Mouse (Mus musculus) heart, embryonic 16.5 days (tissue): ENCODE measurements around the gene Dnajc7. TPM values are rescaled to one million over a fixed set of nuclear protein-coding genes. Genes with fewer than 3 reads are reported as not detected.
"Not testable (repeated sequence)": the region's sequence is repeated elsewhere in the genome, so short reads cannot be mapped to it uniquely, and the experiment has no call there.

ENCODE experiments used
- ATAC-seq: fragments of 200-750 bp; cut with Nextera tagmentation; replicated peaks from 2 replicates; pipeline ENCODE4 v1.8.0; 2017; ENCODE audit warnings: moderate number of reproducible peaks; ENCODE audit not compliant: insufficient read depth, low FRiP score; ENCODE audit errors: extremely low read depth
- H3K27ac ChIP-seq: fragments of 300-500 bp; sonication (generic); 2 replicates; pipeline ENCODE4 v1.5.1; 2014; ENCODE audit warnings: mild to moderate bottlenecking, low read length, control low read depth, moderate library complexity
- H3K27me3 ChIP-seq: fragments of 300-500 bp; sonication (generic); 2 replicates; pipeline ENCODE4 v1.6.1; 2014; ENCODE audit warnings: low read length, mixed read lengths; ENCODE audit not compliant: control insufficient read depth, insufficient read depth
- H3K36me3 ChIP-seq: fragments of 300-500 bp; sonication (generic); 2 replicates; pipeline ENCODE4 v1.6.1; 2014; ENCODE audit not compliant: control insufficient read depth, insufficient read depth
- H3K4me1 ChIP-seq: fragments of 300-500 bp; sonication (generic); 2 replicates; pipeline ENCODE4 v1.6.1; 2014; ENCODE audit warnings: low read length, mixed read lengths; ENCODE audit not compliant: control insufficient read depth, insufficient read depth
- H3K4me2 ChIP-seq: fragments of 300-500 bp; sonication (generic); 2 replicates; pipeline ENCODE4 v1.6.1; 2014; ENCODE audit warnings: low read depth, mild to moderate bottlenecking, control low read depth, low read length
- H3K4me3 ChIP-seq: fragments of 300-500 bp; sonication (generic); 2 replicates; pipeline ENCODE4 v1.5.1; 2014; ENCODE audit warnings: mild to moderate bottlenecking, control low read depth, low read length
- H3K9ac ChIP-seq: fragments of 300-500 bp; sonication (generic); 2 replicates; pipeline ENCODE4 v1.6.1; 2014; ENCODE audit warnings: low read length, control low read depth
- H3K9me3 ChIP-seq: fragments of 300-500 bp; sonication (generic); replicated peaks from 2 replicates; pipeline ENCODE4 v1.6.1; 2016; ENCODE audit warnings: low read length; ENCODE audit not compliant: control insufficient read depth
- WGBS: fragments of 180-500 bp; shearing (Covaris S2); extraction: QIAGEN DNeasy Blood & Tissue Kit; methylation state at CpG from one replicate; pipeline ENCODE4 v1.1.7; 2014; 5-methylcytosine and 5-hydroxymethylcytosine counted together
- polyA plus RNA-seq: library from polyadenylated mRNA; unstranded; fragments of >200 nt; fragmentation: Nextera tagmentation; extraction: Ambion mirVana; gene quantifications from 2 replicates; pipeline ENCODE4 v1.2.1, GENCODE M21; 2015

The Dnajc7 gene
- polyA plus RNA-seq, 1 experiment from 2014 or later = 228 TPM

DNA sequence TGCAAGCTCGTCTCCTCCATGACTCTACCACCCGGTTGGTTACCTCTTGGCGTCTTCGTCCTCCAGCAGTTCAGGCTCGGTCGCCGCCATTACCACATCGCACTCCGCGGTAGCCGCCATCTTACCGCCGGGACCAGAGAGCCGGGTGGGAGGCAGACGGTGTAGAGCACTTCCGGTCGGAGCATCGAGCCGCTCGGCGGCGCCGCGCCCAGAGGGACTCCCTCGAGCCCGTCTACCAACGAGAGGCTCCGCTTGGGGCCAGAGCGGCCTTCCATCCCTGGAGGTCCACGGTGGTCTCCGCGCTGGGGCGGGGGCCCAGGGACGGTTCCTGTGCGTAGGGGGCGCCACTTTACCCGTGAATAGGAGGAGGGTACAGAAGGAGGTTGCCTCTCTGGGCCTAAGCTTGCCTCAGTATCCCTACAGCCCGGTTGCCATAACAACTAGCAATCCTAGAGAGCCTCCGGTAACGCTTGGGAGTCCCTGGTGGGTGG, 438 bp downstream of the Dnajc7 start:
- Histone ChIP-seq H3K27me3 (no peaks in the 10 kb centered on the region), H3K4me2 (peak overlapping the region; percentile 97), H3K27ac (peak overlapping the region; percentile 94), H3K4me3 (peak overlapping the region; percentile 83), H3K36me3 (peaks cover 3% of the 10 kb centered on the region; the same call in 1 of the 2 replicates), H3K9ac (peak overlapping the region; percentile 90), H3K9me3 (no peaks in the 10 kb centered on the region), H3K4me1 (peaks cover 28% of the 10 kb centered on the region)
- under 1% methylated on average over 40 of the region's 40 CpGs for WGBS
- ATAC-seq = peak; percentile 92

DNA sequence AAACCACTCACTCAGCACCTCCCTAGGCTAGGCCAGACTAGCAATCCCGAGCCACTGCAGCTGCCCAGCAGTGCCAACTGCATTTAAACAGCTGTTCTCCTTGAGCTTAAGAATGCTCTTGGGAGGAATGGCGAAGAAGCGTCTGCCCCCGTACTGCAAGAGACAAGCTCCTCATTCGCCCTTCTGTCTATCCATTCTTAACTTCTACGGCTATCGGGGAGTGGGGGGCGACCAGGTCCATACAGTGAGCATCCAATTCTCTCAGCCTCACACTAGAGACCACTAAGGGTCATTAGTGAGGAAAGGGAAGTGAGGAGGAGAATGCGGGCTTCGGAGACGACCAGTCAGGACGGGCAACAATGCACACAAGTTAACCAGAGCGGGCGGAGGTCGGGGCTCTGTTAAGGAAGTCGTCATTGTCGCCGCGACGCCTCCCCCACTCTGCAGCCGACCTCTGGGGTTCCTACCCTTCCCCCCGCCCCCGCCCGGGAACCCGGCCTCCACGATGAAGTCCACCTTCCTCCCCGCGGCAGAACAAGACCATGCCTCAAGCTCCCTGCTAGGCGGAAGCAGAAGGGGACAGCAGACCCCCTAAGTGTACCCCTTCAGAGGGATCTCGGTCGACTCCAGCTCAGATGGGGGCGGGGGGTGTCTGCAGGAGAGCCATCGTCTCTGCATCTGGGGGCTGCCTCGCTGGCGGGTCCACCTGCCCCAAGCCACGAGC, 1.0 kb downstream of the Dnajc7 start, which contains the start of gene Nkiras2:
Gene Nkiras2, plus strand, starts transcription at position 484 of the 724 bp plus-strand sequence.
- WGBS = under 1% methylated on average over 36 of the region's 36 CpGs
- H3K36me3 ChIP-seq = no peaks in the 10 kb centered on the region

DNA sequence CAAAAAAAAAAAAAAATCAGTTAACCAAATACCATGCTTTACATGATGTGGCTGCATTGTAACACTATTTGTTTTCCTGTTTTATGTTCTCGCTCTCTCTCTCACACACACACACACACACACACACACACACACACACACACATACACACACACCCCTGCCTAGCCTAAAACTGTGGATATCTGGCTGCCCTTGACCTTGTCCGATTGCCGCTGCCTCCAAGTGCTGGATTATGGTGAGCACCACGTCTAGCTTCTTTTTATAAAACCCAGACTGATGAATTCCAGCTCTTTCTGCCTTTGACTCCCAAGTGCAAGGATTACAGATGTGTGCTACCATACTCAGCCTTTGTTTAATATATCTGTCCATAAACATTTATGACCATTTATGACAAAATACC, 2.5 kb downstream of the Dnajc7 start:
- Histone ChIP-seq H3K27me3 (no peaks in the 10 kb centered on the region), H3K9me3 (no peaks in the 10 kb centered on the region), H3K27ac (peak overlapping the region; percentile 51), H3K4me3 (peak overlapping the region; percentile 83; the same call in 1 of the 2 replicates), H3K4me2 (peak overlapping the region; percentile 88), H3K4me1 (peaks cover 18% of the 10 kb centered on the region), H3K36me3 (no peaks in the 10 kb centered on the region), H3K9ac (peak overlapping the region; percentile 90)
- no peak for ATAC-seq
- 65% methylated on average over 4 of the region's 4 CpGs for WGBS

More for the DNA sequence above, 1.0 kb downstream of the Dnajc7 start, which contains the start of gene Nkiras2:
- Histone ChIP-seq H3K27ac (peak within 1 kb of the TSS; percentile 94), H3K4me3 (peak within 1 kb of the TSS; percentile 83), H3K4me2 (peak within 1 kb of the TSS; percentile 97), H3K9me3 (no peaks in the 10 kb centered on the region), H3K9ac (peak within 1 kb of the TSS; percentile 90), H3K4me1 (peaks cover 23% of the 10 kb centered on the region), H3K27me3 (no peaks in the 10 kb centered on the region)
- ATAC-seq = peak; percentile 72

DNA sequence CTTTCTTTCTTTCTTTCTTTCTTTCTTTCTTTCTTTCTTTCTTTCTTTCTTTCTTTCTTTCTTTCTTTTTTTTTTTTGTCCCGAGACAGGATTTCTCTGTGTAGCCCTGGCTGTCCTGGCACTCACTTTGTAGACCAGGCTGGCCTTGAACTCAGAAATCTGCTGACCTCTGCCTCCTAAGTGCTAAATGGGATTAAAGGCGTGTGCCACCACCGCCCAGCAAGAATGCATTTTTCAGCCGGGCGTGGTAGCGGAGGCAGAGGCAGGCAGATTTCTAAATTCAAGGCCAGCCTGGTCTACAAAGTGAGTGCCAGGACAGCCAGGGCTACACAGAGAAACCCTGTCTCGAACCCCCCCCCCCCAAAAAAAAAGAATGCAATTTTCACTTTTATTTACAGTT, 3.1 kb downstream of the Dnajc7 start:
- H3K9ac ChIP-seq, H3K27ac ChIP-seq, H3K4me3 ChIP-seq, H3K27me3 ChIP-seq, H3K36me3 ChIP-seq, H3K4me2 ChIP-seq, H3K9me3 ChIP-seq, ATAC-seq: not testable (repeated sequence)
- peaks cover 15% of the 10 kb centered on the region for H3K4me1 ChIP-seq
- 93% methylated on average over 7 of the region's 7 CpGs for WGBS

DNA sequence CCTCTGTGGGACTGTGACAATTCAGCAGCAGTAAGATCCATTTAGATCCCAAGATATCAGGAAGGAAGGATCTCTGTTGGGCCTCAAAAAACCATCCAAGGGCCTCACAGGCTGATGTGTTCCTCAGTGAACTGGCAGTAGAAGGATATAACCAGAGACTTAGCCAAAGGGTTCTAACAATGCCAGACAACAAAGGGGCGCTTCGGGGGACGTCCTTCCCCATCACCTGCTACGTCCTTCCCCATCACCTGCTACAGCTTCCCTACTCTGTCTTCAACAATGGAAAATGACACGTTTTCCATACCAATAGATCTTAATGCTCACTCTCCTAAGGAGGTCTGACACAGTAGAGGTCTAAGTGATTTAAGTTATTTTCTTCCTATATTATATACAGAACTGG, 3.6 kb downstream of the Dnajc7 start:
- H3K27me3 ChIP-seq = no peaks in the 10 kb centered on the region
- no peak for ATAC-seq
- H3K9me3 ChIP-seq = no peaks in the 10 kb centered on the region
- H3K4me1 ChIP-seq = peaks cover 15% of the 10 kb centered on the region
- H3K9ac ChIP-seq = no peak overlapping the region
- H3K4me3 ChIP-seq = no peak overlapping the region
- H3K4me2 ChIP-seq = no peak overlapping the region
- H3K36me3 ChIP-seq = no peaks in the 10 kb centered on the region
- no peak overlapping the region for H3K27ac ChIP-seq
- WGBS = 87% methylated on average over 5 of the region's 5 CpGs

DNA sequence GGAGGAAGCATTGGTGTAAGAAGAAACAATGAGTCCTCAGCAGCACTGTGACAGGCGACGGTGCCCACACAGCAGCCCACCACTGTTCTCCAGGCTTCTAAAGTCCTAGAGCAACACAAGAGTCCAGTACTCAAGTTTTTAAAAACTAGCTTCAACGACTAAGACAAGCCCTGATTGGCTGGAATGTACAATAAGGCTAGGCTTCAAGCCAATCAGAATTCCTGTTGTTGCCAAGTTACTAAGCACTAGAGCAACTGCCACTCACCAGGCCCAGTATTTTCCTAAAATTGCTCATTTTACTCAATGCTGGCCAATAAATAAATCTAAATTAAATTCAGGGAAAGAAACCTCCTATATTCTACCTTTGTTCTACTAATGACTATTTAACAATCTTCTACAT, 6.7 kb downstream of the Dnajc7 start:
- no peak for ATAC-seq

DNA sequence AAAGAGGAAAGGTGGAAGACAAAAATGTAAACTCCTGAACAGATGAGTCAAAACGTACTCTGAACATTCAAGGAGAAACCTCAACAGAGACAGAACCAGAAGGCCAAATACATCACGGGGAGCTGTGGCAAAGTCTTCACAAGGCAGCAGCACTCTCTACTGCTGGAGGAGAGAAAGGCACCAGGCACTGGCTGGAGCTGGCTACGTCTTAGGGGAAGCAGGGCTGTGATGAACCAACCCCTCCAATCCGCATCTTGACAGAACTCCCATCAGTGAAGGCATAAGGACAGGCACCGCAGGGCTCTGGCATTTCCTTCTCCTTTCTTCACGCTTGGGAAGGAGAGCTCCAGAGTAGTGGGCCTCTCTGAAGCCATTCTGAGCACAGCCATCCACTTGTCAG, 8.3 kb downstream of the Dnajc7 start:
- H3K9me3 ChIP-seq = no peaks in the 10 kb centered on the region
- 88% methylated on average over 6 of the region's 6 CpGs for WGBS
- H3K4me3 ChIP-seq = no peak overlapping the region
- no peak overlapping the region for H3K4me2 ChIP-seq
- H3K4me1 ChIP-seq = peaks cover 28% of the 10 kb centered on the region
- H3K36me3 ChIP-seq = 0 out of 2 replicates have a peak, but pooled peaks cover 3% of the 10 kb centered on the region
- no peaks in the 10 kb centered on the region for H3K27me3 ChIP-seq
- no peak for ATAC-seq
- no peak overlapping the region for H3K9ac ChIP-seq
- H3K27ac ChIP-seq = no peak overlapping the region

More for the DNA sequence above, 6.7 kb downstream of the Dnajc7 start:
- no peaks in the 10 kb centered on the region for H3K27me3 ChIP-seq
- no peaks in the 10 kb centered on the region for H3K9me3 ChIP-seq
- 74% methylated on average over 3 of the region's 3 CpGs for WGBS
- H3K27ac ChIP-seq = no peak overlapping the region
- no peak overlapping the region for H3K4me3 ChIP-seq
- peaks cover 36% of the 10 kb centered on the region for H3K4me1 ChIP-seq
- H3K4me2 ChIP-seq = no peak overlapping the region
- H3K36me3 ChIP-seq = 0 out of 2 replicates have a peak, but pooled peaks cover 2% of the 10 kb centered on the region
- no peak overlapping the region for H3K9ac ChIP-seq

DNA sequence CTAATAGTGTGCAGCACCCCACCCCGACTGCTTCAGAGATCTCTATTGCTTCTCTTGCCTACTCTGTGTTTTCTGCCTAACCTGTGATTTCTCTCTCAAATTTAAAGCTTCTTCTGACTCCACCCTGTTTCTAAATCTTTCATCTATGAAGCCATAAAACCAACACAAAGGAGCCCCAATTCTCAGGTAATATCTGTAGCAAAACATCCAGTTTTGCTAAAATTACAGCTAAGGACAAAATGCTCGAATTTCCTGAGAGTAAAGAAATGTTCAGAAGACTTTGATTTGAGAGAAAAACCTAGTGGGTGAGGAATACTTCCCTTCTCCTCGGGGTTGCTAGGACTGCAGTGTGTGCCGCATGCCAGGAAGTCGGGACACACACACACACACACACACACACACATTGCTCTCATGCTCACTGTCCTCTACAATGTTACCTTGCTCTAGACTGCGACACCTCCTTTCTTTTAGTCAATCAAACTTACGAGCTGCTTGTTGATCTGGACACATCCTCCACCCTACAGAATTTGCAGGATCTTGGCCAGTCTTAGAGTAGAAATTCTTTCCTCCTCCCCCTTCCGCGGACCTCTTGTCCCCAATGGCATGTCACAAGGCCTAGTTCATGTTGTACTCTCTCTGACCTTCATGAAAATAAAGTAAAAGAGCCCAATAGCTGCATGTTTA, 9.8 kb downstream of the Dnajc7 start:
- H3K27me3 ChIP-seq = no peaks in the 10 kb centered on the region
- peak overlapping the region; percentile 49 for H3K9ac ChIP-seq
- H3K4me1 ChIP-seq = peaks cover 28% of the 10 kb centered on the region
- no peak; the same call in 1 of the 2 replicates for ATAC-seq
- H3K36me3 ChIP-seq = 0 out of 2 replicates have a peak, but pooled peaks cover 3% of the 10 kb centered on the region
- H3K4me2 ChIP-seq = peak overlapping the region; percentile 41
- H3K4me3 ChIP-seq = no peak overlapping the region; the same call in 1 of the 2 replicates
- peak overlapping the region; percentile 86 for H3K27ac ChIP-seq
- WGBS = 40% methylated on average over 9 of the region's 9 CpGs
- H3K9me3 ChIP-seq = no peaks in the 10 kb centered on the region
